Mouse (Mus musculus): Measurements from ENCODE around the gene Cacnb1.

GRCm38 (mm10) chr11:98067255-98067654 is 44.4 kb upstream of the Cacnb1 start:
- TF ChIP-seq CTCF (IDR thresholded peaks at IDR 0.05; ENCODE audit: control insufficient read depth, insufficient read depth, insufficient replicate concordance, low read depth, low read length) = no peak
- TF ChIP-seq POLR2A (IDR thresholded peaks at IDR 0.05; ENCODE audit: control insufficient read depth, low read depth, low read length) = peak; percentile 83

Data from testis, adult 2 months (tissue).